Mouse (Mus musculus) erythroid progenitor cell, adult 5-6 weeks (primary cell): Measurements from ENCODE around the gene Srrm4. TPM values are rescaled to one million over a fixed set of nuclear protein-coding genes. Genes with fewer than 3 reads are reported as not detected.

Experiments used
- ATAC-seq: replicated peaks from 2 replicates; pipeline ENCODE4 v1.8.0; 2016; ENCODE audit warnings: moderate number of reproducible peaks, mild to moderate bottlenecking, moderate TSS enrichment, inconsistent platforms; ENCODE audit not compliant: poor library complexity, low FRiP score, severe bottlenecking
- total RNA-seq, 2 experiments: library from RNA; stranded (forward) in 1 of 2; stranded (reverse) in 1 of 2; fragments of 150-400 nt in 1 of 2; fragments of 186-747, 209-891 nt in 1 of 2; gene quantifications; 2 replicates each; pipeline versions ENCODE4 v1.2.3 to v1.2.4; 2015 to 2017; ENCODE audit warnings: low replicate concordance in 2 of 2

Srrm4 gene
- total RNA-seq, 2 experiments from 2014 or later = not detected

DNA sequence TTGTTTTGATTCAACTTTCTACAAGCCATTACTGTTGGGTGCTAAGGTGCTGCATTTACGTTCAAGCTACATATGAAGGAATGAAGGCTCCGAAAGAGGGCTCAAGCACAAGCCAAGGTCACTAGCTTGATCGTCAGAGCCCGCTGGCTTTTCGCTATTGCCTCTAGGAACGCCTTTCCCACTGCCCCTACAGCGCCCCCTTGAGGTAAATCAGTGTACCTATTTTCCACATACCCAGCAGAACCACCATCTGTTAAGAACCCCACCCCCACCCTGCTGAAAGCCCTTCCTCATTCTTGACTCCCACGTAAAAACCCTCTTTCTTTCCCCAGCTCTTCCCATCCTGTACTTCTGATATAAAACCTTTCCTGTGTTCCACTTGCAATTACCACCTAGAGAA, 35.0 kb downstream of the Srrm4 start:
- ATAC-seq = no peak

GRCm38 (mm10) chr5:116553868-116554267, 37.7 kb downstream of the Srrm4 start:
- ATAC-seq = no peak

DNA sequence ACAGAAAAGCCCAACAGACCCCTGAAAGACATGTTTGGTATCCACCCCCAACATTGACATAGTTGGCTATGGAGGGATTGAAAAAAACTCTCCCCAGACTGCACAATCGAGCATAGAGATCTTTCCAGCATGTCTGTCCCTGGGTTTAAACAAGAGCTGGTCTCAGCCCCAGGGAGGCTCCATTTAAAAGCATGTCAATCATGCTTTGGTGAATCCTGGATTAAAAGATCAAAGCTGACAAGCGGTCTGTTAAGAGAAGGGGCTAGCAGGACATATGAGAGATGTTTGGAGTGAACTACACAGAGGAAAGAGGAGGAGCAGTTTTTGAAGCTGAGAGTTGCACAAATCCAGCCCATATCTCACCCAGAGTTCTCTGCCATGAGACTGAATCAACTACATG, 38.5 kb downstream of the Srrm4 start:
- ATAC-seq = no peak

- ATAC-seq = no peak
Observed at GRCm38 (mm10) chr5:116552584-116552983, 39.0 kb downstream of the Srrm4 start.

DNA sequence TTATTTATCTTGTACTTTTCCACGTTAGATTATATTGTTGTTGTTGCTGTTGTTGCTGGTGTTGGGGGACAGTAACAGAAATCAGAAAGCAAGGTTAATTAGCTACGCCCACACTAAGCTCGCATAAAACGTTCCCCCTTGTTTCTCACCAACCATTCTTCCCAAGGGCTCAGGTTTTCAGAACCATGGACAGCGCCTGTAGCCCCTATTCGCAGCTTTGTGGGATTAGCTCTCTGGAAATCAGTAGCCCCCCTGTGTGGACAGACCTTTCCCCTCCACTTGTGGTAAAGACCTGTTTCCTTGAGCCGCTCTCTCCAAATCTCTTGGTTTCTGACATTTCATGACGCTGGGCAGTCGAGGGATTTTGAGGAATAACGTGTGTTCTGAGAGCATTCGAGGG, 45.9 kb downstream of the Srrm4 start:
- no peak for ATAC-seq

DNA sequence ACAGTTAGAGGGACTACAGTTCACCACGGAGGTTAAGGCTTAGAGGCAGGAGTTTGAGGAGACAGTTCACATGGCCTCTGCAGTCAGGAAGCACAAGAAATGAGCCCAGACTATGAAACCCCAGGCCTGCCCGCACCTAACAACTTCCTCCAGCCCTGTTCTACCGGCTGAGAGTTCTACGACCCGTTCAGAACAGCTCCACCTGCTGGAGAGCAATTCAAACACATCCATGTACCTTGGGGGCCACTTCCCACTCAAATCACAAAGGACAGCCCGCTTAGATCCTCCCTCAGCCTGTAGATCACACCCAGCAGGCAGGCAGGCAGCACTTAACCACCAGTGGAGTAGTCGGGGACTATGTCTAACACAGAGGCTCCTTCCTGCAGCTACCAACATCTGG, 49.3 kb downstream of the Srrm4 start:
- no peak for ATAC-seq

- ATAC-seq = no peak
Observed at GRCm38 (mm10) chr5:116541128-116541527, 50.5 kb downstream of the Srrm4 start.

DNA sequence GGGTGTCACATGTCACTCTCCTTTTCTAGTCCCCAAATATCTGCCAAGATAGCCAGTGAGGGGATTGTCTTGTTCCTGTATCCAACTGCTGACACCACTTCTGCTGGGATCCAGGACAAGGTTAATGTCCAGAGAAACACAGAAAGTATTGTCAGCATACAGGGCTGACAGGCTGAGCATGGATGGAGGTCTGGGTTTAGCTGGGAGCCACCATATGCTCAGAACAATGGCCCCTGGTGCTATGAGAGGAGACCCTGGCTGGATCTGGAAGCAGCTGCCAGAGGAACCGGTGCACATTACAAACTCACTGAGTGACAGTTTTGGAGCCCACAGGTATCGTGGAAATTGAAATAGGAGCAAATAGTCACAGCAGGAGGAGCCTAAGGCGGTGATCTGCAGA, 52.3 kb downstream of the Srrm4 start:
- ATAC-seq = no peak

DNA sequence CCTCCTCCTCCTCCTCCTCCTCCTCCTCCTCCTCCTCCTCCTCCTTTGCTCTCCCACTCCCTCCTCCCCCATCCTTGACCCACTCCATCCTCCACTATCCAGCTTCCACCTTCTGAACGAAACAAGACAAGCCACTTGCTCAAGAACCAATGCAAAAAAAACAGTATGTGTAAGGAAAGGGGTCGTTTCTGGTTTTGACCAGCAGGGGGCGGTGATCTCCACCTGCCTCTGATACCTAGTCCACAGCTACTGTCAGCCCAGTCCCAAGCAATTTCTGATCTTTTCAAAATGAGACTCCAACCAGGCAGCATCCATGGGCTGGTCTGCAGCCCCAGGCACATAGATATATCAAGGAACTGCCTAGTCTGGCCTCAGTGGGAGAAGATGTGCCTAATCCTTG, 53.1 kb downstream of the Srrm4 start:
- no peak for ATAC-seq

DNA sequence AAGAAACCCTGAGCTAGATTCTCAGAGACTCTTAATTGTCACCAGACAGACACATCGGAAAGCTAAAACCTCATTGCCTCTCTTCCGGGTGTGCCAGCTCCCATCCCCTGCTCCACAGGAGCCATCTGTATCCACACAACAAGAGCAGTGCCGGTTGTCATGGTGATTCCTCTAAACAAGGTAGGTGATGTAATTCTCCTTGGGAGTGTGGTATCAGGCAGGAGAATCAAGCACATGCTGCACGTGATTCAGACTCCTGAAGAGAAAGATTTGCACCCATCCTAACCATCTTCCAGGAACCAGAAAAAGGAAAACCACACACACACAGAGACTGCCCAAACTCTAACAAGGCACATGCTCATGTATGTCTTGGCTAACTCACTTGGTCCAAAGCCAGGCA, 65.3 kb downstream of the Srrm4 start:
- ATAC-seq = no peak

DNA sequence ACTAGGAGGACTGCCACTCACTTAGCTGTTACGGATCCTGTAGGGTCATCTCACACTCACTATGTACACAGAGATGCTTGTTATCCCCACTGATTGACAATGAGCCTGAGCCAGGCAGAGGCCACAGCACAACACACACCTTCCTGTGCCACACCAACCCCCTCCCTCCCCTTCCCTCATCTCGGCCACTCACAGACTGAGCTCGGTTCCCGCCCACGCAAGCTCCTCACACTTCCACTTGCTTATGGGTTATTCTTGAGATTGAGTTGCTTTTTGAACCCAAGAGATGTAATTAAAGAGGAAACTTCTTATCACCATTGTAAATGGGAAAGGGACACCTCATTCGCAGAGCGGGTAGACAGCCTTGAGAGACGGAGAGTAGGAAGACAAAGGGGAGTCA, 66.3 kb downstream of the Srrm4 start:
- no peak for ATAC-seq

- ATAC-seq = no peak
Observed at GRCm38 (mm10) chr5:116523553-116523952, 68.1 kb downstream of the Srrm4 start.

- no peak for ATAC-seq
Observed at GRCm38 (mm10) chr5:116523079-116523478, 68.5 kb downstream of the Srrm4 start.

DNA sequence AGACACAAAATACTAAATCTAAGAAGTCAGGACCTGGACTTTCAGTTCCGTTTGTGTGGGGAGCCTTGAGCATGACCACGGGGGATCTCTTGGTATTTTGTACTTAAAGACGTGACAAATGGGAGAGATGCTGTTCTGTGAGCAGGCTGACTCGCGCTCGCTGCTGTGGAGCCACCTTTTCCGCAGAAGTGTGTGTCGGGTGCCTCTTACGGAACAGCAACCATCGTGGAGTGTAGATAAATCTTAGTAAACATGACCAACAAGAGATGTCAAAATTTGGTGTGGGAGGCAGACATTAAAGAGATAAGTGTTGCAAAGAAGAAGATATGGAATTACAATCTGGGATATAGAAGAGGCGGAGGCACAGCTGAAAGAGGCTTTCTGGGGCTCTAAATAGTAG, 69.3 kb downstream of the Srrm4 start:
- no peak for ATAC-seq

DNA sequence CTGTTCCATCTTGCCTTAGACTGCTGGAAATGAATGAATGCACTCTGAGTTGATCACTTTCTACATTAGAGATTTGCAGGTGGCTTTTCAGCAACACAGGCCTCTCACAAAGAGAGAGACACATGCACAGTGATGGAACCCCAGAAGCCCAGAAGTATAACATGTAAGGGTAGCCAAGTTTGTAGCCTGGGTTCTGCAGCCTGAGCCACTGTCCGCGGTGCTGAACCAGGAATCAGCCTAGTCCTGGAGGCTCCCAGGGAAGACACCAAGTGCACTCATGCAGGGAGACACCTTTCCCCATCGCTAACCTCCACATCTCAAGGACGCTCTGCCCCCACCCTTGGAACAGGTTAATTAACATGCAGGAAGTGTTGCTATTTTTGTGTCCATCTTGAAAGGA, 73.6 kb downstream of the Srrm4 start:
- ATAC-seq = no peak

DNA sequence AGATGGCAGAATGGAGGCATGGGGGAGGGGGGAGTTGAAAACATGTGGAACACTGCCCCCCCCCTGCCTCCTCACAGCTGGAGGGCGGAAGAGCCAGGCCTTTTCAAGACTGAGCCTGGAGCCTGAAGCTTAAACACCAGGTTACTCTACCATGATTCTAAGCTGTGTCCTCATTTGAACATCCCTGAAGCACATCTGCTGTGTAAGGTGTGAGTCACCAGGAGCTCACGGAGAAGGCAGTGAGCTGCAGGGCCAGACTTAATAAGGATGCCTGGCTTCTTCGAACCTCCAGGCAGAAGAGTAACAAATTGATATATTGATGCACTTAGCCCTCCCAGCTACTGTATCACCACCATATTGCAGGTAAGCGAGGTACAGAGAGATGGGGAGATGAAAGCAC, 79.5 kb downstream of the Srrm4 start:
- ATAC-seq = no peak

DNA sequence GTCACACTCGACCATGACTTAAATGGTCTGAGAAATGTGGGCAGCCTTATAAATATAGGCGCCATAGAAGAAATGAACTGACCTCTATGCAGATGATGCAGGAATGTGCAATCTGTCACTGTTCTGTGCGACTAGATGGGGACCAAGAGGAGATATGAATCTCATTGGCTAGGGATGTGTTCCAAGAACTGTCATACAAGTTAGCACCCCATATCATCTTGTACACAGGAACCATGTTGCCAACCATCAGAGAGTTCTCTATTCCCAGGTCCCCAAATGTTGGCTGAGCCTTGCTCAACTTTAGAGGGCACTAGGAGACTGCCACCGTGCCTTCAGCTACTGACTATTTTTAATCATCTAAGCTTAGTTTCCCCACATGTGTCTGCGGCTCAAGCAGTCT, 81.4 kb downstream of the Srrm4 start:
- no peak for ATAC-seq

DNA sequence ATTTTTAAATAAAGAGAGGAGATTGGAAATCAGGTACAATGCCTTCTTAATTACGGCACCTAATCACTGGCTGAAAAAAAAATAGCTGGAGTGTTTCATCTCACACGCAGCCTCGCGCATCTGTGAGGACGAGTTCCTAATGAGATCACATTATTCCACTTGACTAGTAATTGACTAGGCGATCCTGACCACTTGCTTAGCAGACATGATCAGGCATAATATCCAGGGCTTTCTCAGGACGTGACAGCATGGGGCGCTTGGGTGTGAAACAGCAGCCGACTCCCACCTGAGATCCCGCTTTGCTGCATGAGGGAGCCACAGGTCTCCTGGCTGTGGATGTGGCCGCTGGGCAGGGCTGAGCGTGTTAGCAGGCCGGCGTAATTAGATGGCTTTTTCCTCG, 90.3 kb downstream of the Srrm4 start:
- no peak for ATAC-seq

GRCm38 (mm10) chr5:116498880-116499640, 92.6 kb downstream of the Srrm4 start:
- ATAC-seq = no peak

GRCm38 (mm10) chr5:116497866-116498265, 93.8 kb downstream of the Srrm4 start:
- no peak for ATAC-seq

DNA sequence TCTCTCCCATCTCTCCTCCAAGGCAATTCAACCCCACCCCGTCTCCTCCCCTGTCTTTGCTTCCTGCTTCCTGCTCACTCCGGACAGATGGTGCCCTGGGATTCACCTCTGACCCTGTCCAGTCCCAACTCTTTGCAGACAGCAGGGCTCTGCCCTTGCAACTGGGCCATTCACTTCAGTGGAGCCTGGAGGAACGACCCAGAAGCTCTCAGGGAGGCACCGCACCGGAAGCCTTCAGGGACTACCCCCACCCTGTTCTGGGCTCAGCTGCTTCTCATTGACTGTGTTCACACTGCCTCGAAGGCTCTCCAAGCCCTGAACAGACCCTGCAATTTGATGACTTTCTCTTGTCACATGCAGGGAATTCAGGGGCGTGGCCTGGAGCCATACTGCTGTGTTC, 94.4 kb downstream of the Srrm4 start:
- no peak for ATAC-seq

GRCm38 (mm10) chr5:116496717-116497116, 94.9 kb downstream of the Srrm4 start:
- no peak for ATAC-seq
